Mouse (Mus musculus) effector memory CD4-positive, alpha-beta T cell, adult 7 months (primary cell): ENCODE measurements around the gene Hectd1. TPM values are rescaled to one million over a fixed set of nuclear protein-coding genes. Genes with fewer than 3 reads are reported as not detected.

ENCODE experiments used
- polyA plus RNA-seq: library from polyadenylated mRNA; unstranded; fragments of 100-300 nt; shearing (Covaris generic); gene quantifications from one replicate; pipeline ENCODE4 v1.2.1, GENCODE M21; 2017

Hectd1 gene
- polyA plus RNA-seq, result 107 TPM

GRCm38 (mm10) chr12:51829290-51830076 lies at the start of gene Hectd1:
Hectd1 (minus strand) TSS chr12:51829536.

Other genes starting within 250 kb of the Hectd1 start
- gene Coch, start 236.2 kb downstream of the Hectd1 start, polyA plus RNA-seq, result not detected
- gene Ap4s1, start 138.5 kb downstream of the Hectd1 start, polyA plus RNA-seq, result 35.5 TPM
- 49.8 TPM for gene Strn3, start 137.6 kb downstream of the Hectd1 start, polyA plus RNA-seq
- 15.1 TPM for gene Heatr5a, start 141.8 kb upstream of the Hectd1 start, polyA plus RNA-seq
- gene Dtd2, start 177.0 kb upstream of the Hectd1 start, polyA plus RNA-seq, result 5.5 TPM
- gene Gpr33, start 198.5 kb upstream of the Hectd1 start, polyA plus RNA-seq, result not detected